Mouse (Mus musculus) CD8-positive naive resting alpha-beta T cell, adult 2 months (primary cell): ENCODE measurements around the gene Nat9.

Experiments used
- DNase-seq, 2 experiments: peaks; one replicate each; pipeline ENCODE4 v3.0.0; 2022; ENCODE audit warnings: low read depth in 2 of 2, low spot score in 2 of 2

The Nat9 gene

DNA sequence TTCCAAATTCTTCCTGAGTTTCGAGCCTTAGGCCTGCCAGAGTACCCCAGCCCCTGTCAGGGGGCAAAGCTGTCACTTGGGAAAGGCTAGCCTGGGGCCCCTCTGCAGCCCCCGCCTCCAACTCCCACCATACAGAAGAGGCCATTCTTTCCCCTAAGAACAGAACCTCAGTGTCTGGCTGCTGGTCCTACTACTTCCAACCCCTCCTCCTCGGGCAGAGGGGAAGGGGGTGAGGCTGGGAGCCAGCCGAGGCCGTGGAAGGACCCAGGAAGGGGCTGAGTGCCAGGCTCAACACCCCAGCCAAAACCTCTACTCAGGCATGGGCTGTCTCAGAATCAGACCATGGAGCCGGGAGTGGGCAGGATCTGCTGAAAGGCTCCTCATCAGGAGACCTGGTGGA lies 8.5 kb downstream of the Nat9 start:
- no peak for DNase-seq

DNA sequence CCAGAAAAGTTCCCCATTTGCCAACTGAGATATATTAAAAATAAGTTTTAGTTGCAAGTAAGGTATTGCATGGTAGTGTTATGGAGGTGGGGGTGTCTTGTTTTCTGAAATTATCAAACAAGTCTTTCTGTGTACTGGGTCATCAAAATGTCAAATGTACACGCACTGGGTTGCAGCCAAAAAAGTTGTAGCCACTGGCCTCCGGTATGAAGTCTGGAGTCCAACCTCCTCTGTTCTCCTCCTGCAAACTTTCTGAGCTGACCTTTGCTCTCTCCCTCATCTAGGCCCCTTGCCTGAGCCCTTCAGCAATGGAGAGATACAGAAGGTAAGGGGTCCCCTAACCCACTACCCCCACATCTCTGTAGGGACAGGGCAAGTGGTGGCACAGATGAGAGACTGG lies 8.9 kb downstream of the Nat9 start:
- DNase-seq, result no peak

DNA sequence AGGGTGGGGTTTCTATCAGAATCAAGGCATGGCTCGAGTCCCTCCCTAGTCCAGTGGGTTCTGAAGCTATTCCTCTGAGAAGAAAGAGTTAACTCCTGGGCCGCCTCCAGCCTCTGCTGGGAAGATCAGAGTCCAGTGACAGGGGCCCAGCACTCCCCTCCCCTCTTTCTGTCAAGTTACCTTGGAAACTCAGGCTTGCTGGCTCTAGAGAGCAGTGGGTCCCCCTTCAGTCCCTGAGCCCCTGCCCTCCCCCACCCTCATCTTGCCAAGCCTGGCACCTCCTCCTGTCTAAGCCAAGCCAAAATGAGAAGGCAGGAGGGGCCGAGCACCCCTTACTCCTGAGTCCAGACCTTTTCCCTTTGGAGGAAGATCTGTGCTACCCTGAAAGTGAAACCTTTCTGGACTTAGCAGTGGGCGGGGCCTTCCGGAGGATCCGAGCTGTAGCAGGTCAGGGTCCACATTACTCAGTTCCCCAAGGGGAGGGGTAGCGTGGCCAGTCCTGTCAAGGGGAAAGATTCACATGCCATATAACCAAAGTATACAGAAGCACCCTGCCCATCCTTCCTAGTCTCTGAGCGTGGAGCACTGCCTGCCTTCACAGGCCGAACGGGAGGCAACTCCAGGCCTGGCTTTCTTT lies 10.0 kb downstream of the Nat9 start:
- DNase-seq, result no peak

DNA sequence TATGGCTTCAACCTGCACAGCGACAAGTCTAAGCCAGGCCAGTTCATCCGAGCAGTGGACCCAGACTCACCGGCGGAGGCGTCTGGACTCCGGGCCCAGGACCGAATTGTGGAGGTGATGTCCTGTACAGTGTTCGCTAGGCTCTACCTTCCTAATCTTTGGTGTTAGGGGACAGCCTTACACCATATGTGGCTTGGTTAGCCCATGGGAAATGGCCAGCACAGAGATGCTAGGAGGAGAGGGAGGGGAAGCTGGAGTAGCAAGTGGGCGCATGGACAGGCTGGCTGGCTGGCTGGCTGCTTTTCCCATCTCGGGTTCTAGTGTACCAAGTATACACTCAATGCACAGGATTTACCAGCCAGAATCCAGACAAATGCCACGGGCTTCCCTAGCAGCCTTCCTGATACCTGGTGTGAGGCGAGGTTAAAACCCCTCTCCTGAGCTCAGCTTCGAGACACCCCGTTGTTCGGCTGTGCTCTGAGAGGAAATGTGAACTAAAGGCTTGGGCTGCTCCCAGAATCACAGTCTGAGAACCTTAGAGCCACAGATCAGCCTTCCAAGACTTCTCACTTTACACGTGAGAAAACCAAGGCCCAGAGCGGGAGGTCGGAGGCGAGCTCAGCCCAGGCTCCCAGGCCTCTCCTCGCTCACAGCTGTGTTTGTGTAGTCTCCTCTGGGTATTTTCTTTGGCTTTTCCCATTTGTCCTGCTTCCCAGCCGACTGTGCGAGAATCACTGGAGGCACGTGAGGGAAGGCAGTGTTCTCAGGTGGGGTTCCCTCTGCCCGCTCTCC lies 11.1 kb downstream of the Nat9 start:
- DNase-seq, result no peak

DNA sequence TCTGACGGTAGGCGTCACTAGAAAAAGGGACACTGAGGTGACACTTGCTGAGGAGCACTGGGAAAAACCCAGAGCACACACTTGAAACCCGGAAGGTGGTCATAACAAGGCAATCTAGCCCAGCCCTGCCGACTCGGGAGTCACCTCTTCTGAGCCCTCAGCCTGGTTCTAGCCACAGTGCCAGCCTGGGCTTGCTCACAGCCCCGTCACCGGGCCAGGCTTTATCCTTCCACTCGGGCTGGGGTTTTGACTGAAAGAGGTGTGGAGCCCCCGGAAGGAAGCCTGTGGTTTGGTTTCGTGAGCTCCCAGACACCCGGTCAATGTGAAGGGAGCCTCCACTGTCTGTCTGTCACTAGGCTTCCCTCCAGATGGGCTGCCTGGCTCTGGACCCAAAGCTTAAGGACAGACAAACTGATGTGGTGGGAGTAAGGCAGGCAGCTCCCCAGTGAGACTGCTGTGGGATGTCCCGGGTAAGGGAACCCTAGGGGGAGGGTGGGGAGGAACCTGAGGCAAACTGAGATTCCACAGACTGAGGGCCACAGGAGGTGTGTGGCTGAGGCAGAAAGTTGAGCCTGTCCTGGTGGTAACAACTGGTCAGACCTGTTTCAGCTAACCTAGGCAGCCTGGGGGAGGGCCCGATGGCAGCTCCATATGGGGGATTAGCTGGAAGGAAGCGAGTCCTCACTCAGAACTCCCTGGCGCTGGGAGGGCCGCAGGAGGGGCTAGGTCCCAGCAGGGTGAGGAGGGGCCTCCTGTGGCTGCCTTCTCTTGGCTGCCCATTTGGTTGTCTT lies 13.9 kb downstream of the Nat9 start:
- peak; percentile 60 to 62 for DNase-seq

DNA sequence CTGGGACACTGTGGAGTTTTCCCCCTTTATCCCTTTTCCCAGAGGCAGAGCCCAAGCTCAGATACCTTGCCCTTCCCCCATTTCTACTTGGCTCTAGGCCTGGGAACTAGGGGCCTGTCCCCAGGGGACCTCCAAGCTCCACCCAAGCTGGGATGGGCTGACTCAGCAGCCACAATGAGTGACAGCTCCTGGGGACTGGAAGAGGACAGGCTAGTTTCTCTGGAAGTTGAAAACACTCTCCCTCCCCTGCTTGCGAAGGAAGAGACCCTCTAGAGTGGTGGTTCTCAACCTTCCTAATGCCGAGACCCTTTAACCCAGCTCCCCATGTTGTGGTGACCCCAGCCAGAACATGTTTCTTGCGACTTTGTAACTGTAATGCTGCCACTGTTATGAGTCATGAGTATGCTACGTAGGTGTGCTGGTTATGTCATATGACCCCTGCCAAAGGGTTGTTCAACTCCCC lies 14.8 kb downstream of the Nat9 start:
- DNase-seq, result no peak

DNA sequence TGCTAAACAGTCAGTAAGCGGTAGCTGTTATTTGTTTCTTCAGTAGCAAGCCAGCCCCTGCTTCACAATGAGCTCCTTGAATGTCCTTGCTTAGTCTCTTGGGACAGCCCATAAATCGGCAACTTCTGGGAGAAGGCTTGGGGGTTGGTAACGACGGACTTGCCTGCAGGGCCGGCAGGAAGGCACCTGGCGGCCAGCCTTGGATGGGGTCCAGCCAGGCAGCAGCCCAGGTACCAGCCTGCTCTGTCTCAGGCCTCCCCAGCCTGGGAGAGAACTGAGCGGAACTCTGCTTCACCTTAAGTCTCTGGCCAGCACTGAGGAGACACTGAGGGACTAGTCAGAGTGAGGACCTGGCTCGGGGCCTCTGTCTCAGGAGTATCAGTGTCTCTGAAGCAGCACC lies 16.5 kb downstream of the Nat9 start:
- no peak for DNase-seq

DNA sequence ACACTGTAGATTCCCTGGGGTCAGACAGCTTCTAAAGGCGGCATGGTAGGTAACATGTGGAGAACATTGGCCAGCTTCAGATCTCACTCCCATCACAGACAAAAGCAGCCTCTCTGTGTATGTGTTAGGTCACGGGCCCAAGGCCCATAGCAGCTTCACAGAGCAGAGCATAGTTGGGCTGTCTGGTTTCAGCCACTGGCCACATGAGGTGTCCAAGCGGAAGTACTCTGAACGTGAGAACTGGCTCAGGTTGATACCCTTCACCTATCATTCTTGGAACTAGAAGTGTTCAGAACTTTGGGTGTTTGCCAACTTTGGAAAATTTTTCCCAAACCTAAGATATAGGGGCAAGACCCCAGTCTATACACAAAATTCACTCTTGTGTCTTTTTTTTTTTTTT lies 18.2 kb downstream of the Nat9 start:
- DNase-seq, result no peak

DNA sequence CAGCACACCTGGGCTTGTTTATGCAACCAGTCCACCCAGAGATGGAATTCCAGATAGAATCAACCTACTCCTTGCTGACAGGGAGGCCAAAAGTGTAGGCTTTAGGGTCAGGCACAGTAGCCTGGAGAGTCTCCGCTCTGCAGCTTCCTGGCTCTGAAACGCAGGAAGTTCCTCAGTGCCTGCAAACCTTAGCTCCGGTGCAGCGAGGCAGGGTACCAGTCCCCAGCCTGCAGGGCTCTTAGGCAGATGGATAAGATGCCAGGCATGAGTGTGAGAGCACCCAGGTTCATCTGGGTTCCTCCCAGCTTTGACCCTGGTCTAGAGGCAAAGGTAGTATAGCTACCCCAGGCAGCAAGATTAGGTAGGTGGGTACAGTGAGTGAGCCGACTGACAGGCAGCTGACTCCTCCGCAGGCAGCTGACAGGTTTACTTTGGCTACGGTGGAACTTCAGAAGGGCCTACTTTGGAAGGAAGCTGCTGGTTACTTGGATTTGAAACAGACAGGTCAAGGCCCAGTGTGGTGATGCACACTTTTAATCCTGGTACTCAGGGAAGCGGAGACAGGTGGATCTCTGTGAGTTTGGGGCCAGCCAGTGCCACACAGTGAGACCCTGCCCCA lies 19.9 kb downstream of the Nat9 start:
- no peak for DNase-seq

DNA sequence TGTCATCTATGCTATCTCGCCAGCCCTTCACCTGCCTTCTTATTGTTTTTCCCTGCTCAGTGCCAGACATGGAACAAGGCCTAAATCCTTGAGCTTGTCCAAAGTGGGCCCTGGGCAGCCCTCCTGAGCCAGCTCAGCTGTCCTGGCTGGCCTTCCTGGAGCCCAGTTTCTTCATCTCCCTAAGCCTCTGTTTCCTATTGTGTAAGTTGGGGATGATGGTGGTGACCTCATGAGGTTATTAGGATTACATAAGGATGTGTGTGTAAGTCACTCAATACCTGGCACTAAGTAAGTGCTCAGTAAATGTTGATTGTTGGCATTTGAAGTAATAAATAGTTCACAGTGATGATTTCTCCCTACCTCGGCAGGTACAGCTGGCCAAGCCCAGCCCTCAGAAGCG lies 20.9 kb downstream of the Nat9 start:
- DNase-seq, result no peak

DNA sequence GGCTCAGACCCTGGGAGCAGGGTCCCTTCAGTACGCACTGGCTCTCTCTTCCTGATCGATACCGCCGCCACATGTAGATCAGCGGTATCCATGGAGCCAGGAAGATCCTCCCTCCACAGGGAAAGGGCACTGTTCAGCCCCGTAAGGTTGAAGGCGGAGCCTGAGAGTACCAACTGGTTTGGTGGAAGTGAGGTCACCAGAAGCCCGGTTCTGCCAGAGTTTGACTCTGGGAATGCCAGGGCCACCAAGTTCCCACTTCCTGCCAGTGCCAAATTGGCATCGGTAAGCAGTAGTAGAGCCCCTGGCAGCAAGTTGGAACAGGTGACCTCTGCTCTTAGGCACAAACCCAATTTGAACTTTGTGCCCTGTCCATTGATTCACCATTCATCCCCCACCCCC lies 22.7 kb downstream of the Nat9 start:
- DNase-seq, result no peak

DNA sequence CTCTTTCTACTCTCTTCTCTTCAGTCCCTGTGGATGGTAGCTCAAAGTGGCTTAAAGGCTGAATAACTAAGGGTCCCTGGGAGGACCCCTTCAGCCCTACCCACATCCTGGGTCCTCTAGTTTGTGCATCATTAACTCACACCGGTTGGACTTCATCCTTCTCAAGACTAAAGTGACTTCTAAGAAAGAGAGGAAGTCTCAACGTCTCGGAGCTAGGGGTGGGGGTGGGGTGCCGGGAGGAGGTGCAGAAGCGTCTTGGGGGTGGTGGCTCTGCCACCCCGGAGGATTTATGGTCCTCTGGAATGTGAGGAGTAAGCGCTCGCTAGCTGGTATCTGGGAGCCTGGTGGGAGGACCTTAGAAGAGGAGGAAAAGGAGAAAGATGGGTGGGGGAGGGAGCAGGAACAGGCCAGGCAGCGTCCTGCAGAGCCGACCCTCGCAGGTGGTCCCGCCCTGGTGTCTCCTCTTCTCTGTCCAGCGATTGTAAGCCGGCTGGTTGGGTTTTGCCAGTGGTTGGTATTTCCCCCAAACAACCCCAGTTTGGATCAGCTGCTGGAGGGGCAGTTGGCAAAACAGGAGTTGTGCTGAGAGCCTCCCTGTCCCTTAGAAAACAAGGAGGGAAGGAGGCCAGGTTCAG lies 23.2 kb downstream of the Nat9 start:
- no peak for DNase-seq

DNA sequence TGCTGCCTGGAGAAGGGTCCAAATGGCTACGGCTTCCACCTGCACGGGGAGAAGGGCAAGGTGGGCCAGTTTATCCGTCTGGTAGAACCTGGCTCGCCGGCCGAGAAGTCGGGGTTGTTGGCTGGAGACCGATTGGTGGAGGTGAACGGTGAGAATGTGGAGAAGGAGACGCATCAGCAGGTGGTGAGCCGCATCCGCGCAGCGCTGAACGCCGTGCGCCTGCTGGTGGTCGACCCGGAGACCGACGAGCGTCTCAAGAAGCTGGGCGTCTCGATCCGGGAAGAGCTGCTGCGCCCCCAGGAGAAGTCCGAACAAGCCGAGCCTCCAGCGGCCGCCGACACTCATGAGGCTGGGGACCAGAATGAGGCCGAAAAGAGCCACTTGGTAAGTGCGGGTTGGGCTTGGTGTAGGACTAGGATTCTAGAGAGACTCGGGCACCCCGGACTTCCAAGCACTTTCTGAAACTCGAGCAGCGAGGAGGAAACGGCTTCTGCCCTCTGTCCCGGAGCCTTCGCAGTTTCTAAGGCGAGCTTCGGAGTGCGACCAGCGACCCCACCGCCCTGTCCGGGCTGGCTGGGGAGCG lies 24.0 kb downstream of the Nat9 start:
- peak; percentile 64 to 71 for DNase-seq

DNA sequence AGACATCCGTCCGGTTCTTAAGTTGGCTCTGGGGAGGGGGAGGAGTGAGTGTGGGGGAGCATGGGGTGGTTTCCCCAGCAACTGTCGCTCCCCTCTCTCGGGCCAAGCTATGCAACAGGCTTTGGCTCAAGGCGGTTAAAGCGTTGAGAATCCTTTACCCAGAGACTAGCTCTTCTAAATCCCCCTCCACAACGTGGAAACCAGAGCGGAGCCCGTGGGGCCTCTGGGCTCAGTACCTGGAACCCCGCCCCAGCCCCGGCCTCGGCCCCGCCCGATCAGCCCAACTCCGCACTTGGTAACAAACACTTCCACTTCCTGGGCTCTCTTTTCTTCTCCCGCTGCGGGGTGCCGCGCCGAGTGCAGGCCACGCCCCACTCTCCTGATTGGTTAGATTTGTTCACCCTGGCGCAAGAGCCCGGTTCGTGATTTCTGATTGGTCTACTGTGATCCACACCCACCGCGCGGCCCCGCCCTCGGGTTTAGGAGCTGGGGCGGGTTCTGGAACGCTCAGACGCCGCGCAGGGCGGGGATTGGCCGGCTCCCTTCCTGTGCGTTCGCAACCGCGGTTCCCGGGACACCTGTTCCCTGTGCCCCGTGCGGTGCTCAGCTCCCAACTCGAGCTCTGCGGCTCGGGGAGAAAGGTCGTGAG lies 24.7 kb downstream of the Nat9 start, which contains the start of gene Slc9a3r1:
Gene Slc9a3r1, plus strand, starts transcription at position 510 of the 649 bp plus-strand sequence.
- peak; percentile 98 to 99 for DNase-seq

DNA sequence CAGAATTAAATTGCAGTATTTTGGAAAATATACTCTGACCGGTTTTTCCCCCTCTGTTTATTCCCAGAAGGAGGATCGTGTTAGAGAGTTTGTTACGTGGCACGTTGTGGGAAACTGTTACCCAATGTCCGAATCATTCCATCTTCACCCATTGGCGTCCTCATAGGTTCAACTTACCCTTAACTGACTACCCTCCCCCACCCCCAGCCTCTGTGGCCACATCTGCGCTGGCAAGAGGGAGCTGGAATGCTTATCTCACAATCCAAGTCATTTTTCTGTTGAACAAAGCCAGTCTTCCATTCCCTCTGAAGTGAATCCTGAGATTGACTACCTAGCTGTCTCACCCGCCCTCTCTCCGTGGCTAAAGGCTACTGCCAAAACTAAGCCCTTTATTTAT lies 25.5 kb downstream of the Nat9 start:
- DNase-seq, result no peak

DNA sequence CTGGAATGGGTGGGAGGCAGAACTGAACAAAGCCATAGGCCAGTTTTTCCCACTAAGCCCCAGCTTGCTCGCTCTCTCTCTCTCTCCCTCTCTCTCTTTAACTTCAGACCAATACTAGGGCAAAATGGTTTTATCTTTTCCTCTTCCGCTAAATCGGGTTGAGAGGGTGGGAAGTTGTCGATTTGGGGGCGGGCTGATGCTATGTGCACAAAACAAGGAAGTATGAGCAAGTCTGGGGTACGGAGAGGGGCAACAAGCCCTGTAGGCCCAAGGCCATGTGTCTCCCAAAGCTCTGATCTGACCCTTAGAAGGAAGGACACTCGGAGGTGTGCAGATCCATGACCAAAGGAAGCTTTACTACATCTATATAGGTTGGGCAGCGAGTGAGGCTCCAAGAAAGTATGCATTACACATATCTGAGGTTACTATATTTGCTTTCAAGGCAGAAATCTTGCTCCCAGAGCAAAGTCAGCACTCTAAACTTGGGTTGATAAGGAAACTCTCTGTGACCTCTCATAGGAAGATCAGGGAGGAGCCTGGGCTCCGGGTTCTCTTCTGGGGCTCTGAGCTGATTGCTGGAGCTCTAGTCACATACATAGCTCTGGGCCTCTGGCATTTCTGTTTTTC lies 26.0 kb downstream of the Nat9 start:
- DNase-seq, result no peak

DNA sequence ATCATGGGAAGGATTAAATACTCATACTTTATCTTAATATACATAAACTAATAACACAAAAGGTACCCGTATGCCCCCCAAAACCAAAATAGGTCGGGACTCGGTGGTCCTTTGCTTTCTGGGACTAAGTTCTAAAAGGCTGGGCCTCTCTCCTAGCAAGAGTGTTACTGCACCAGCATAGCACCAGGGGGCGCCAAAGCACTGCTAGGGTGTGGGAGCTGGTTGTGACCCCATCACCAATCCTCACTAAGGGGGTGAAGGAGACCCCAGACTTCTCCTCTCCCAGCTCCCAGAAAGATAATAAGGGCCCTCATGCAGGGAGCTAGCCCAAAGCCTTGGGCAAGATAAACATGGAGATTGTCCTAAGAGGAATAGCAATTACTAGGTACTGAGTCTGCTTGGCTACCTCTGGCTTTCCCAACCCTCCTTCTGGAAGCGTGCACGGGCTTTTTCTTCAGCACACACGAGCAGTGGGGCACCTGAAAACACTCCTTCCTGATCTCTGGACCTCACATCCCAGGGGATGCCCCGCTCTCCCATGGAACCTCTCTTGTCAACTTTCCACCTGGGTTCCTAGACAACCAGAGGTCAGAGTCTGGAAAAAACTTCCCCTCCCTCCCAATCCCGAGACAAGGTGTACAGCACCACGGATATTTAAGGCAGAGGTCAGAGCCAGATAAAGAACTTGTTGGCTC lies 26.6 kb downstream of the Nat9 start:
- peak; percentile 73 to 82 for DNase-seq

DNA sequence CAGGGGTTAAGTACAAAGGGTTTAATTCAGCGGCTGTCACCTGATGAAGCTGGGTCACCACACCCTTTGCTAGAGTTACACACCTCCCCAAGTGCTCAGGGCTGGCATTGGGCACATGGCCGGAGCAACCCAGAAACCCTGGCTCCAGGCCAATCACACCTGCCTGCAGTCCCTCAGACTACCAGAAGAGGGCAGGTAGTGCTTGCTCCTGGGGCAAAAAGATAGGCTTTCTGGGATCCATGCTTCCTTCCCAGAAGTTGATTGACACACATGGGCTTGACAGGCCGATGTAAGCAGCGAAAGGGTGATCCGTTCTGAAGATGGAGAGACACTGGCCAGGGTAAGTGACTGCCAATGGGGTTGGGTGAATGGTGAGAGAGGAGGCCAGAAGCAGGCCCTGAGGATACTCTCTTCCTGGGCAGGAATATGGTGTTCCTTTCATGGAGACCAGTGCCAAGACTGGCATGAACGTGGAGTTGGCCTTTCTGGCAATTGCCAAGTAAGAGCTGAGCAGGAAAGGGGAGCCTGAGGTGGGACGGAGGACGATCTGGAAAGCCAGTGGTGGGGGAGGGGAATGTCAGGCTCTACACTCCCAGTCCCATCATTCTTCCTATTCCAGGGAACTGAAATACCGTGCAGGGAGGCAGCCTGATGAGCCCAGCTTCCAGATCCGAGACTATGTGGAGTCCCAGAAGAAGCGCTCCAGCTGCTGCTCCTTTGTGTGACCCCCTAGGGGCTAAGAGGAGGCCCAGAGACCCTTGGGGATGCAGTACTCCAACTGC lies 27.5 kb downstream of the Nat9 start:
- peak; percentile 61 to 74 for DNase-seq
